Mouse (Mus musculus): Measurements from ENCODE around the gene Sort1. TPM values are rescaled to one million over a fixed set of nuclear protein-coding genes. Genes with fewer than 3 reads are reported as not detected.

The Sort1 gene
- polyA plus RNA-seq, 1 experiment: 6.0 TPM

DNA sequence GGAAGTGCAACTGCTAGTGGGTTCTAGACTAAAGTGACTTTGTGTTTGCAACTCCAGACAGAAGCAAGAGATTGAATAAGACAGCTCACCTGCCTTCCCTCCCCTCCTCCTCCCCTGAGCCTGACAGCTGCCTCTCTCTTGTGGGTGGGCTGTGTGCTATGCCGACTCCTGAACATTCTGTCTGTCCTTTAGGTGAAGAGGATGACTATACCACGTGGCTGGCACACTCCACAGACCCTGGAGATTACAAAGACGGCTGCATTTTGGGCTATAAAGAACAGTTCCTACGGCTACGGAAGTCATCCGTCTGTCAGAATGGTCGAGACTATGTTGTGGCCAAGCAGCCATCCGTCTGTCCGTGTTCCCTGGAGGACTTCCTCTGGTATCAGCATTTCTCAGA, 64.5 kb downstream of the Sort1 start:
- Histone ChIP-seq H3K4me2 (ENCODE audit: low read depth) (no peak overlapping the region), H3ac (ENCODE audit: control insufficient read depth, insufficient read length) (no peak overlapping the region), H3K4me3 (no peak overlapping the region), H3K79me2 (ENCODE audit: control insufficient read depth, insufficient read depth) (no peaks in the 10 kb centered on the region), H3K36me3 (ENCODE audit: control insufficient read depth, insufficient read depth) (no peaks in the 10 kb centered on the region), H3K27me3 (ENCODE audit: control insufficient read depth, insufficient read depth, insufficient read length) (peaks cover 42% of the 10 kb centered on the region)
- TF ChIP-seq SRF (IDR thresholded peaks at IDR 0.05; ENCODE audit: control insufficient read depth, insufficient read length, low read depth): no peak
- TF ChIP-seq USF1 (IDR thresholded peaks at IDR 0.05; ENCODE audit: low read depth): no peak
- TF ChIP-seq MAX (IDR thresholded peaks at IDR 0.05; ENCODE audit: low read depth): no peak
- TF ChIP-seq REST (IDR thresholded peaks at IDR 0.05; ENCODE audit: insufficient read depth, insufficient read length): no peak
- no peak for TF ChIP-seq MYOG (IDR thresholded peaks at IDR 0.05; ENCODE audit: control insufficient read depth in 1 of 3, insufficient read depth in 1 of 3, insufficient read length in 2 of 3, low read depth in 2 of 3)
- TF ChIP-seq POLR2A (IDR thresholded peaks at IDR 0.05; ENCODE audit: insufficient read length, low read depth): no peak
- no peak for TF ChIP-seq E2F4 (IDR thresholded peaks at IDR 0.05; ENCODE audit: insufficient read depth)
- TF ChIP-seq TCF12 (IDR thresholded peaks at IDR 0.05; ENCODE audit: insufficient read depth, poor library complexity, severe bottlenecking): no peak
- no peak for TF ChIP-seq CEBPB (IDR thresholded peaks at IDR 0.05; ENCODE audit: insufficient read depth, poor library complexity, severe bottlenecking)
- no peak for TF ChIP-seq POLR2AphosphoS2 (IDR thresholded peaks at IDR 0.05; ENCODE audit: insufficient read length, low read depth)
- TF ChIP-seq MYOD1 (IDR thresholded peaks at IDR 0.05; ENCODE audit: control insufficient read depth in 1 of 3, insufficient read length in 2 of 3, low read depth in 2 of 3): no peak
- TF ChIP-seq TCF3 (IDR thresholded peaks at IDR 0.05; ENCODE audit: insufficient read length, low read depth): no peak

GRCm38 (mm10) chr3:108355245-108355644, 71.4 kb downstream of the Sort1 start:
- Histone ChIP-seq H3K4me3 (no peak overlapping the region), H3K4me2 (ENCODE audit: low read depth) (no peak overlapping the region), H3K27me3 (ENCODE audit: control insufficient read depth, insufficient read depth, insufficient read length) (peaks cover 73% of the 10 kb centered on the region), H3K79me2 (ENCODE audit: control insufficient read depth, insufficient read depth) (no peaks in the 10 kb centered on the region), H3K36me3 (ENCODE audit: control insufficient read depth, insufficient read depth) (no peaks in the 10 kb centered on the region), H3ac (ENCODE audit: control insufficient read depth, insufficient read length) (no peak overlapping the region)
- no peak for TF ChIP-seq MYOD1 (IDR thresholded peaks at IDR 0.05; ENCODE audit: control insufficient read depth in 1 of 3, insufficient read length in 2 of 3, low read depth in 2 of 3)
- no peak for TF ChIP-seq CEBPB (IDR thresholded peaks at IDR 0.05; ENCODE audit: insufficient read depth, poor library complexity, severe bottlenecking)
- TF ChIP-seq POLR2AphosphoS2 (IDR thresholded peaks at IDR 0.05; ENCODE audit: insufficient read length, low read depth): no peak
- TF ChIP-seq MYOG (IDR thresholded peaks at IDR 0.05; ENCODE audit: control insufficient read depth in 1 of 3, insufficient read depth in 1 of 3, insufficient read length in 2 of 3, low read depth in 2 of 3): no peak
- no peak for TF ChIP-seq TCF12 (IDR thresholded peaks at IDR 0.05; ENCODE audit: insufficient read depth, poor library complexity, severe bottlenecking)
- TF ChIP-seq E2F4 (IDR thresholded peaks at IDR 0.05; ENCODE audit: insufficient read depth): no peak
- TF ChIP-seq SRF (IDR thresholded peaks at IDR 0.05; ENCODE audit: control insufficient read depth, insufficient read length, low read depth): no peak
- no peak for TF ChIP-seq TCF3 (IDR thresholded peaks at IDR 0.05; ENCODE audit: insufficient read length, low read depth)
- TF ChIP-seq USF1 (IDR thresholded peaks at IDR 0.05; ENCODE audit: low read depth): no peak
- no peak for TF ChIP-seq REST (IDR thresholded peaks at IDR 0.05; ENCODE audit: insufficient read depth, insufficient read length)
- TF ChIP-seq MAX (IDR thresholded peaks at IDR 0.05; ENCODE audit: low read depth): no peak
- no peak for TF ChIP-seq POLR2A (IDR thresholded peaks at IDR 0.05; ENCODE audit: insufficient read length, low read depth)

- H3K4me2 ChIP-seq (ENCODE audit: low read depth): no peak overlapping the region
- TF ChIP-seq E2F4 (IDR thresholded peaks at IDR 0.05; ENCODE audit: insufficient read depth) (no peak), POLR2A (IDR thresholded peaks at IDR 0.05; ENCODE audit: insufficient read length, low read depth) (no peak), USF1 (IDR thresholded peaks at IDR 0.05; ENCODE audit: low read depth) (no peak), POLR2AphosphoS2 (IDR thresholded peaks at IDR 0.05; ENCODE audit: insufficient read length, low read depth) (no peak), SRF (IDR thresholded peaks at IDR 0.05; ENCODE audit: control insufficient read depth, insufficient read length, low read depth) (no peak), MYOD1 (IDR thresholded peaks at IDR 0.05; ENCODE audit: control insufficient read depth in 1 of 3, insufficient read length in 2 of 3, low read depth in 2 of 3) (no peak), MAX (IDR thresholded peaks at IDR 0.05; ENCODE audit: low read depth) (no peak), TCF3 (IDR thresholded peaks at IDR 0.05; ENCODE audit: insufficient read length, low read depth) (no peak), TCF12 (IDR thresholded peaks at IDR 0.05; ENCODE audit: insufficient read depth, poor library complexity, severe bottlenecking) (no peak), REST (IDR thresholded peaks at IDR 0.05; ENCODE audit: insufficient read depth, insufficient read length) (no peak), MYOG (IDR thresholded peaks at IDR 0.05; ENCODE audit: control insufficient read depth in 1 of 3, insufficient read depth in 1 of 3, insufficient read length in 2 of 3, low read depth in 2 of 3) (no peak), CEBPB (IDR thresholded peaks at IDR 0.05; ENCODE audit: insufficient read depth, poor library complexity, severe bottlenecking) (no peak)
- peaks cover 72% of the 10 kb centered on the region for H3K27me3 ChIP-seq (ENCODE audit: control insufficient read depth, insufficient read depth, insufficient read length)
- no peak overlapping the region for H3K4me3 ChIP-seq
- no peaks in the 10 kb centered on the region for H3K36me3 ChIP-seq (ENCODE audit: control insufficient read depth, insufficient read depth)
- no peaks in the 10 kb centered on the region for H3K79me2 ChIP-seq (ENCODE audit: control insufficient read depth, insufficient read depth)
- H3ac ChIP-seq (ENCODE audit: control insufficient read depth, insufficient read length): no peak overlapping the region
Measured at GRCm38 (mm10) chr3:108357051-108357450, 73.2 kb downstream of the Sort1 start.

DNA sequence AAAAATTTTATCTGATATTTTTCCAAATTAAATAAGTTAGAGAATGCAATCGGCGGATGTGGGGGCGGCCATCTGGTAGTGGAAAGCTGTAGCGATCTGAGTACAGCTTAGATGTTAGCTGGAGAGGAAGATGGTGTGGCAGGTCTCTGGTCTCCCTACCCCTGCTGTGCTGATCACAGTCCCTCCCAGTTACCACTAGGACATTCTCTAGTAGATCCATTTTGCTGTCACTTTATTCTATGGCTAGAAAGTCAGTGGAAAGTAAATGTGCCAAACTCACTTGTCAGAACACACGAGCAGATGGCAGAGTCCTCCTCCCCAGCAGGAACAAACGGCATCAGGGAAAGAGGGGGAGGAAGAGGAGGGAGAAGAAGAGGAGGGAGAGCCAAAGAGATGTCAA, 74.6 kb downstream of the Sort1 start:
- H3K27me3 ChIP-seq (ENCODE audit: control insufficient read depth, insufficient read depth, insufficient read length): peaks cover 68% of the 10 kb centered on the region
- no peaks in the 10 kb centered on the region for H3K79me2 ChIP-seq (ENCODE audit: control insufficient read depth, insufficient read depth)
- H3ac ChIP-seq (ENCODE audit: control insufficient read depth, insufficient read length): no peak overlapping the region
- no peak overlapping the region for H3K4me2 ChIP-seq (ENCODE audit: low read depth)
- H3K36me3 ChIP-seq (ENCODE audit: control insufficient read depth, insufficient read depth): no peaks in the 10 kb centered on the region
- no peak overlapping the region for H3K4me3 ChIP-seq
- TF ChIP-seq USF1 (IDR thresholded peaks at IDR 0.05; ENCODE audit: low read depth) (no peak), E2F4 (IDR thresholded peaks at IDR 0.05; ENCODE audit: insufficient read depth) (no peak), POLR2AphosphoS2 (IDR thresholded peaks at IDR 0.05; ENCODE audit: insufficient read length, low read depth) (no peak), MYOD1 (IDR thresholded peaks at IDR 0.05; ENCODE audit: control insufficient read depth in 1 of 3, insufficient read length in 2 of 3, low read depth in 2 of 3) (no peak), TCF3 (IDR thresholded peaks at IDR 0.05; ENCODE audit: insufficient read length, low read depth) (no peak), REST (IDR thresholded peaks at IDR 0.05; ENCODE audit: insufficient read depth, insufficient read length) (no peak), POLR2A (IDR thresholded peaks at IDR 0.05; ENCODE audit: insufficient read length, low read depth) (no peak)

Measured in myocyte (in vitro differentiated cells).